Mouse (Mus musculus) inflammation-experienced regulatory T-cells, adult 6 months (primary cell): ENCODE measurements around the gene Cetn3. TPM values are rescaled to one million over a fixed set of nuclear protein-coding genes. Genes with fewer than 3 reads are reported as not detected.
A peak's percentile ranks its signal among the peaks of the same experiment; 100 is the strongest.

ENCODE experiments used
- ATAC-seq: one replicate; pipeline ENCODE4 v1.8.0; 2017
- polyA plus RNA-seq, 3 experiments: library from polyadenylated mRNA; unstranded; fragments of 100-300 nt; shearing (Covaris generic); gene quantifications; one replicate each; pipeline ENCODE4 v1.2.1; 2017

Cetn3 gene
- 100 to 1,000 TPM; 171 to 196 (median 176) TPM for polyA plus RNA-seq

DNA sequence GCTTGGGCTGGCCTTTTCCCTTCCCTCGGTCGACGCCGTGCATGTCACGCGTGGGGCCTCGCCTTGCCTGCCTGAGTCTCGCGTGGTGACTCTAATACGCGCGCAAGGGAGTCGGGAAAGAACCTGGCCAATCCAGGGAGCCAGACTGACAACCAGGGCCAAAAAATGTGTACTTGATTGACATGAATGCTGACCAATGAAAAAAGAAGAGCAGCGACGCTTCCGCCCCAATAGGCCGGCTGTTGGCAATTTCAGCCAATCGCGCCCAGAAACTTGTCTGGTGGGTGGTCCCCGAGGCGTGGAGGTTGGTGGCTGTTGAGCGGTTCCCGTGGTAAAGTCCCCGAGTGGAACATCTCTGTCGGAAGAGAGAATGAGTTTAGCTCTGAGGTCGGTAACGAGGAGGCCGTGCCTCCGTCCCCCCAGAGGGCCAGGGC lies at the start of gene Cetn3:
TSS of gene Cetn3 (plus strand) at position 107 of the 434 bp plus-strand sequence.
- ATAC-seq: peak; percentile 86

DNA sequence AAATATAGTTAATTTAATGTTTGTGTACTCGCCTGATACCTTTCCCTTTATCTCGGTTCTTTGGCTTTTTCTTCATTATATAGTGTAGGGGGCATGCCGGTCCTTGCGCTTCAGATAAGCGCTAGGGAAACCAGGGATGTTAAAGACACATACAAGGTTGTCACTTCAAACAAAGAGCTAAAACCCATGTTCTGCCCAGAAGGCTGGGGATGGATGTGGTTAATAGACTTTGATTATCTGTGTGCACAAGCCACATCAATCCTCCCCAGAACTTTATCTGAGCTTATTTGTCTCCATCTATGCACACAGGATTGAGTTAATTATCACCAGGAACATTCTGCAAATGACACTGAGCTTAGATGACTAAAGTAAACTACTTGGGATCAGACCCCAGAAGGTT lies 46.3 kb upstream of the Cetn3 start:
- ATAC-seq: no peak

DNA sequence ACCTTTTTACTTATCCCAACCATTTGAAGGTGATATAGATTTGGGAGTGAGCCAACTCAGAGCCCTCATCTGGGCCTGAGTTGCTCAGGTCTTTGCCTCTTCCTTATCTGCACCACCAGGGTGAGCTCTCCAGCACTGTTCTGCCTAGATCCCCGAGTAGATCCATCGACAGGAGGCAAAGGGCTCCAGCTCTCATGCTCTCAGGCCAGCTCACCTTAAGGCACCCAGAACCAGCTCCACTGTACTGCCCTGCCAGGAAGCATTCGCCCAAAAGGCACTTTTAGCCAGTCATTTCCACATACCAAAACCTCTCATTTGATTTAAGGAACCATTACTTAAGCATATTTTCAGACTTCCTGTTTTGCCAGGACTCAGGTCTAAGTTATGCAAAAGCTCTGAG lies 42.0 kb upstream of the Cetn3 start:
- no peak for ATAC-seq

DNA sequence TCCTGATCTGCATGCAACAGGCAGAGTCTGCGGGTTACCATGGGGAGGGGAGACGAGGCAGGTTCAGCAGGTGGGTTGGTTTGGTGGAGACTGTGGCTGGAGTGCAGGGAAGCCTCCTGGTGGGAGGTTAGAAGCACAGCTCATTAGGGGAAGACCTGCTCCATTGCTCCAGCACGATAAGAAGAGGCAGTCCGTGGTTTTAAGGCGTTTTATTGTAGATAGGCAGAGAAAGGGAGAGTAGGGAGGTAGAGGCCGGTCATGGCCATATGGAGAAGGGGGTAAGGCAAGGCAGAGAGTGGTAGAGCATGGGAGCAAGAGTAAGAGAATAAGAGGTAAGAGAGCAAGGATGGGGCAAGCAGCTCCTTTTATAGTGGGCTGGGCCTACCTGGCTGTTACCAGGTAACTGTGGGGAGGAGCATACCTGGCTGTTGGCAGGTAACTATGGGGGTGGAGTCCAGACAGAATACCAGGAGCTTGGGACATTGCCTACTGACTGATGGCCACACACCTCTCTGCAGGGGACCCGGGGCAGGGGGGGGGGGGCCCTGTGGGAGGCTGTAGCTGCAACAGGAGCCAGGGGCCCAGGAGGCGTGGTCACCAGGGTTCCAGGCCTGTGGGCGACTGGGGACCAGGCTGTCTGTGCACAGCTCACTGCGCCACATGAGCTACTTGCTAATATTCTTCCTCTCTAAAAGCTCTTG lies 39.3 kb upstream of the Cetn3 start:
- ATAC-seq: no peak

DNA sequence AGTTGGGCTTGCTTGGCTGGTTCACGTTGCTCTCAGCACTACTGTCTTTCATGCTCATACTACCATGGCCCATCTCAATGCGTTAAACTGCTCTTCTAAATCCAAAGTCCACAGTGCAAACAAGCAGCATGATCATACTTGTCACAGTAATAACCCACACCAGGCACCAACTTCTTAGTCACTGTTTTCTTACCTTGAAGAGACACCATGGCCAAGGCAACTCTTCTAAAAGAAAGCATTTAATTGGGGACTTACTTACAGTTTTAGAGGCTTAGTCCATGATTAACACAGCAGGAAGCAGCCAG lies 38.8 kb upstream of the Cetn3 start:
- no peak for ATAC-seq

DNA sequence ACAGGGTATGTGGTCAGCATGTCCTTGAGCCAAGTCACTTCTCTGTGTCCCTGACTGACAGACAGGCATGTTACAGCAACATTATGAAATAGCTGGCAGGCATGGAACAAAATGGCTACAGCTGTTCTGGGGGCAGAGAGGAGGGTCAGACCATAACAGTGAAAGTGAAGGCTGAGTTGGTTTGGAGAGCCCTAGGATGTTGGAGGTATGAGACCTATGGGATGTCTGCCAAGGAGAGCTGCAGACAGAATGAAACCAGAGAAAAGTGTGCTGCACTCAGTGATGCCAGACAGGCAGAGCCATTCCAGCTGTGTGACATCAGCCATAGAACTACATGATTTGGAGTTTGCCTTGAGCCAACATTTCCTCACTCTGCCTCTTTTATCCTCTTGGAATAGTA lies 28.0 kb upstream of the Cetn3 start:
- no peak for ATAC-seq

DNA sequence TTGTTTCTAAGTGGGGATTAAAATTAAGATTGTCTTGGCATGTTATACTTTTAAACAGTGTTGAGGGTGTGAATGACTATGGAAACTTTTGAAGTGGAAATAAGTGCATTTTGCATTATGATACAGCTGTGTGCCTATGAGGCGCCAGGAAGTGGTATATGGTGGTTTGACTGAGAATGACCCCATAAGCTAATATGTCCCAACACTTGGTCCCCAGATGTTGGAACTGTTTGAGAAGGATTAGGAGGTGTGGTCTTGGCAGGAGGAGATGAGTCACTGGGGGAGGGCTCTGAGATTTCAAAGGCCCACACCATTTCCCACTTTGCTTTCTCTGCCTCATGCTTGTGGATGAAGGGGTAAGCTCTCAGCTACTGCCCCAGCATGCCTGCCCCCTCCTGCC lies 27.6 kb upstream of the Cetn3 start:
- no peak for ATAC-seq

DNA sequence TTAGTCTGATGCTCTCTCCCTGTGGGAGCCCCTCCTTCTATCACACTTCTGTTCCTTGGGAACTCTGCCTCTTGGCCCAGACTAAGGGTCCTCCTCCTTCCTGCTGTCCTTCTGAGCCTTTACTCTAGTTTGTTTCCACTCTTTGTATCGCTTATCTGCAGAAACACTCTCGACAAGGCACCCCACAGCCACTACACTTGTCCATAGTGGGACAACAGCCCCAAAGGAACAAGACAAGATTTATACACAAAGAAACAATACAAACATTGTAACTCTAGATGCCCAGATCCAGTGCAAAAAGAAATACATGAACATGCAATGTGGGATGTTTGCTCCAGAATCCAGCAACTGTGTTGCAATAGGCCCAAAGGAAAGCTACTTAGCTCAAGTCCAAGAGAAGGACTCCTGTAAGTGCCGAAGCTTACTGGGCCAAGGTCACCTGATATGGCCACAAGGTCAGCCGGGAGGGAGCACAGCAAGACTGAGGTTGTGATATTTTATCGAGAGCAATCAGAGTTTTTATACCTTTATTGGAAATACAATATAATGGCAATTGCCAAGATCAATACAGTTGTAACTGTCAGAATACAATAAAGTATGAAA lies 25.7 kb upstream of the Cetn3 start:
- no peak for ATAC-seq

DNA sequence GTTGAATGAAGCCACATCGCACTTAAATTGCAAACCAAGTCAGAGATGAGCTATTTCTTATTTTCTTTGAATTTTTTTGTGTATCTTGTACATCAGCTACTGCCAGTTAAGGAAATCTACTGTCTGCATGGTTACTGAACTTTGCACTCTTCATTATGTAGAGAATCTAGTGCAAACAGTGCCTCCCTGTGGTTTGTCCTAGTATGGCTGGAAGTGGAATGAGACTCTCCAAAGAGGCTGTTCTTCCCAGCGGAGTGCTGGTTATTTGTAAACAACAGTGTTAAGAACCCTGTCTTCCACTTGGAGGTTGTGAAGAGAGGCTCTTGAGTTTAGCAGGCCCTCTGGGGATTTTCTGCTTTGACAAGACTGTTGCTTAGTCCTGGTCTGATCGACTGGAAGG lies 22.5 kb upstream of the Cetn3 start:
- ATAC-seq: peak; percentile 73

DNA sequence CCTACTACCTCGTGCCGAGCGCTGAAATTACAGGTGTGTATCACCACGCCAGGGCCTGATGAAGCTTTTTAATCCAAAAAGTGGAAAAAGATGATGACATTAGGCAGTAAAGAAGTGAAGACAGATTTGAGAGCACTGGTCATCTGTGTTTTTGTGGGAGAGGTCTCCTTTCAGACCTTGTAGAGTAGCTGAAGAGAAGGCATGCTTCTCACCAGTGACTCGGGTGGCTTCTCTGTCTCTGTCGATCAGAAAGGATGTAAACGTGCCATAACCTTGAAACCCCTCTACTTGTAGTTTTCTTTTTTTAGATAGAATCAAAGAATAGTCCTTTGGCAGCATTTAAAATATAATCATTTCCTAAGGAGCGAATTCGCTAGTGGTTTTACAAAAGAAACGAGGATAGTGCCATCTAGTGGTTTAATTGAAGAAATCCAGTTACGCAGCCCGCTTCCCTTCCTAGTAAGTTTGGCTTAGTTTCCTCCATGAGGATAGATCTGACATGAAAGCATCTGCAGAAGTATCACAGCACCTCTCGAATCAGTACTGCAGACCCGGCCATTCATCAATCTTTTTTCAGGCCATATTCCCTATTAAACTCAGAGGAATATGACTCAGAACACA lies 21.2 kb upstream of the Cetn3 start:
- ATAC-seq: peak; percentile 74

DNA sequence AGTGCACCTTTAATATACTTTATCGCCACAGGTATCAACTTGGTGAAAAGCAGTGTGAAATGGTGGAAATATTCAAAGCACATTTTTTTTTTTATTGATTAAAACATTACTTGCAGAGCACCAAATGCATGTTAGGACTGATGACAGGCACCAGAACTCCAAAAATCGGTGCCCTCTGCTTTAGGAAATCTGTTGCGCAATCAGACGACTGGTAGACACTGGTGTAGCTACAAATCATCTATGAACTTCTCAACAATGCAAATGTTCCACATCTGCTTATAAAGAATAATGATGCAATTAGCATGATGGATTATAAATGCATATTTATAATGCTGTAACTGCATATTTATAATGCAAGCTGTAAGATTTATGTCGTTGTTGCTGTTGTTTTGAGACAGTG lies 18.7 kb upstream of the Cetn3 start:
- ATAC-seq: no peak

DNA sequence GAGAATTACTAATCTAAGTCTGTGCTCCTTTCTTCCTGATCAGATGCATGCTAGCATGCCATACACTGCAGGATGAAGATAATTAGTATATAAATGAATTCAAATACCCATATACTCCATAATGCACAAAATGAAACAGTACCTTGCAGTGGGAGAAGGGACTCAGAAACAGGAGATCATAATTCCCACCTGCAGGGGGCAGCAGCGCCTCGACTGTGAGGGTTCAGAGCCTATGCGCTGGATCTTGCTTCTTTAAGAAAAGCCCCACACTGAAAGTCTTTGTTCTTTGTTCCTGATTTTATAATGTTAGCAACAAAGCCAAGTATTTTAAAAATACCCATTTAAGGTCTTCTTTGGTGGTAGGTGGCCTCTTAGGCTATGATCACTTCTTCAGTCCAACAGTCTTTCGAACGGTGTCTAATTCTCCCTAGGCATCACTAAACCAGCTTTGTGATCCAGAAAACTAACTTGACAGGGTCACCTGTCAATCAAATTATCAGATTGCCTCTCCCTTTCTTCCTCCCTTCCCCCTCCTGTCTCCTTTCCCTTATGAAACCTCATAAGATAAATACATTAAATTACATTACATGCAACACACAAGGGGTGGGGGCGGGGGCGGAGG lies 15.7 kb upstream of the Cetn3 start:
- ATAC-seq: peak; percentile 69

DNA sequence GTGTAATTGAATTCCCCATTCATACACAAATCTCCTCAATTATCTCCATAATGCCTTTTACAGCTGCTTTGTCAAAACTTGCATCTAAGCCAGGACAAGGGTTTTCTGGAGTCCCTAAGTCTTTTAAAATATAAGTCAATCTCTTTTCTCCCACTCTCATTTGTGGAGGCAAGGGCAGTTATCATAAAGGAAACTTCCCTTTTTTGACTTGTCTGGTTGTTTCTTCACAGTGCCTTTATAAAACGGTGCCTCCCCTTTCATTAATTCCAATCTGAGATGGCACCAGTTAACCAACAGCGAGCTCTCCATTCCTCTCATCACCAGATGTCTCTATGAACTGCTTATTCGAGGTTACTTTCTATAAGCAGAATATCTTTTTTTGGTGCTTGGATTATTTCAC lies 6.7 kb upstream of the Cetn3 start:
- no peak for ATAC-seq

DNA sequence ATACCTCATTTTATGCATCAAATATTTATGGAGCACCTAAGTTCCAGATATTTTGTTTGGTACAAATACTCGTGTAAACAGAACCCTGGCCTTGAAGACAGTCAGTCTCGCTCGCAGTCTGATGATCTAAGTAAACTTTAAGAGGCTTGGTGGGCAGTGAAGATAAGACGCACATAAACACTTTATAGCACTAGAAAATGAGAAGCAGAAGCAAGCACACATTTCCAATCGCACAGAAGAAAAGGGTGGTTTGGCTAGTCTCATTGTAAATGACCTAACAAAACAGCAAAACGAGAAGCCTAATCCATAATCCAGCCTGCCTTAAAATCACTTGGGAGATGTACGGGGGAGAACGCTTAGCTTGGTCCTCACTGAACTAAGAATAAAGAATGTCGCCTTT lies 402 bp upstream of the Cetn3 start:
- ATAC-seq: no peak

DNA sequence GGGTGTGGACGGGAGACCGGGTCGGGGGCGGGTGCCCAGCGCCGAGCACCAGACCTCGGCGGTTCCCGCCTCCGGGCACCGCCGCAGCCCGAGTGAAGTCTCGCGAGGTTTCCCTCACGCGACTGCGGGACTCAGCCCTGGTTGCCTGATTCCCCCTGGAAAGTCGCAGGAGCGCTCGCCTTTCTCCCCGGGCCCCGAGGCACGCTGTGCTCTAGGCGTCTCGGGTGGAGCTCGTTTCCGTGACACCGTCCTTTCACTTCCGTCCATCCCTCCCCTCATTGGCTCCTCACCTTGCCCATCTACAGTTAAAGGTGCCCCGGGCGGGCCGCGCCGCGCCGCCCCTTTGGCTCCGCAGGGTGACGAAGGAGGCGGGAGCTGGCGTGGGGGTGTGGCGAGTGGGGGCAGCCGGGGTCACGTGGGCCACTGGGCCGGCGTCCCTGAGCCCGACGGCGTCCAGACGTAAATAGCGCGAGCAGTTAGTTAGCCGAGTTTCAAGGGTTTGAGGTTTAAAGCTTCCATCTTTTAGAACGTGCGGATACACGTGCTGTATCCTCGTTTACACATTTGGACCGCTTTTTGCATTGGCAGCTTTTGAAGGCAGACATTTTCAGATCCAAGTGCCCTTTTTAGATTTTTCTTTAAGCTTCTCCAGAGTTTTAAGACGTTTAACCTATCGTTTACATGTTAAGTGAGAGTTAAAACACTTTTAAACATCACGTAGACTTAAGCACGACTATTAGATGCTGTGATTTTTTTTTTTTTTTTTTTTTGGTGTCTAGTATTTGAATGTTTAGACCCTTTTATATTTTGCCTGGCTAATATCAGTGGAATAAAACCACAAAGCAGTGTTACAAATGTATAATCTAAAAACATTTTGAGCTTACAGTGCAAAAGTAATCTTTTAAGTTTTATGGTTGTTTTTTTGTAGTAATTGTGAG lies 797 bp downstream of the Cetn3 start:
- peak; percentile 83 for ATAC-seq

DNA sequence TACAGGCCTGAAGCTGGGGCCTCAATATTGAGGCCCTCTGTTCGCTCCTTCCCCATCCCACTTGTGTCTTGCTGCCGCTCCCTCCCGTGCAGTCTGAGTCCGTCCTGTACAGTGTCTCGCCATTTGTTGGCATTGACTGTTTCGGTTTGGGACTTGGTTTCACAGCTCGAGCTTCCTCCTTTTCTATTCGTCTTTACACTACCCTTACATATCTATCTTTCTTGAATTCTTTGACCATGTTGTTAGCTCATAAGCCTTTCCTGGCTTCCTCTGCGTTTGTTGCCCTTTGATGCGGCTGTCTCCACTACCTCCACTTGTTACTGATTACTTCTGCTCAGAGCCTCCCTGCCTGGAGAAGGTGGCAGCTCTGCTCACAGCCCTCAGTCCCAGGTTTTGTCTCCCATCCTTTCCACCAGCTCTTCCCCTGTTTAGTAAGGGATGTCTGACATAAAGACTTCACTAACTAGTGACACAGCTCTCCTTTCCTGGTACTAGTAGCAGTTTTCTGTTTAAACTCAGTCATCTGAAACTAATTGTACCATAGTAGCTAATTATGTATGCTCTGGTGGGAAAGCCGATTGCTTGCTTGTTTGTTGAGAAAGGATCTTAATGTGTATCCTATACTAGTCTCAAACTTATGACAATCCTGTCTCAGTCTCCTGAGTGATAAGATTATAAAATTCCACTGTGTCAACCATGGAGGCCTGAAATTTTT lies 3.0 kb downstream of the Cetn3 start:
- no peak for ATAC-seq

DNA sequence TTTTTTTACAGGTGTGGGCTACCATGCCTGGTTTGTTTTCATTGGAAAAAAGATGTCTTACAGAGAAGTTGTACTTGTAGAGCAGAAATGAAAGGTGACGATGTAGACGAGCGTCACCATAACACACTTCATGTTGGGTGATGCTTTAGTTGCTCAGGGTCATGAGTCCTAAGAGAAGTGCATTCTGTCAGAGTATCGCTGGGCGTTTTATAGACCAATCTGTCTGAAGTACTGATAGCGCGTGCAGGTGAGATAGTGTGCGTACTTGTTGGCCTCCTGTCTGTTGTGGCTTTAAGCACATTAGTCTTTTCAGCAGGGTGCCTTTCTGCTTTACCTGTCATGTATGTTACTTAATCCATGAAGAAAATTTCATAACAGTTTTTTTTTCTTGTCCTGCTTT lies 7.3 kb downstream of the Cetn3 start:
- ATAC-seq: no peak

DNA sequence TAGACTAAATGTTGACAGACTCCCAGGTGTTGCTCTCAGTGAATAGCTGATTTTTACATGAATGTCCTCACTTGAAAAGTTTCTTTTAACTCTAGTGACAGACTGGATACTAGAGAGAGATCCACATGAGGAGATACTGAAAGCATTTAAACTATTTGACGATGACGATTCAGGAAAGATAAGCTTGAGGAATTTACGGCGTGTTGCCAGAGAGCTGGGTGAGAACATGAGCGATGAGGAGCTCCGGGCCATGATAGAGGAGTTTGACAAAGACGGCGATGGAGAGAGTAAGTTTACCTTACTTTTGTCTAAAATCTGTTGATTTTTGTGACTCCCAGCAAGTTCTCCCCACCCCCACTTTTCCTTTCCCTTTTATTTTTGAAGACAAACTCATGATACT lies 9.0 kb downstream of the Cetn3 start:
- no peak for ATAC-seq

DNA sequence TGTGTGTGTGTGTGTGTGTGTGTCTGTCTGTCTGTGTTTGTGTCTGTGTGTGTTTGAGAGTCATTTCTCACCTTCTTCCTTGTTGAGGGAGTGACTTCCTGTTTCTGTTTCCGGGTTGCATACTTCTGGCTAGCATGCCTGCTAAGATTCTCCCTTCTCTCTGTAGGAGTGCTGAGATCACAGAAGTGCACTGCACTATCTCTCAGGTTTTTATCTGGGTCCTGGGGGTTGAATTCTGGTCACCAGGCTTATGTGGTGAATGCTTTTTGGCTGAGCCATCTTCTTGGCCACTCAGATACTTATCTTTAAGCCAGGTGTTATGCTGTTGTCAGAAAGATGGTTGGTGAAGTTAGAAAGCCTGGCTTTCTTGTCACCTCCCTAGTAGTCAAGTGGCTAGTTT lies 11.0 kb downstream of the Cetn3 start:
- peak; percentile 91 for ATAC-seq

DNA sequence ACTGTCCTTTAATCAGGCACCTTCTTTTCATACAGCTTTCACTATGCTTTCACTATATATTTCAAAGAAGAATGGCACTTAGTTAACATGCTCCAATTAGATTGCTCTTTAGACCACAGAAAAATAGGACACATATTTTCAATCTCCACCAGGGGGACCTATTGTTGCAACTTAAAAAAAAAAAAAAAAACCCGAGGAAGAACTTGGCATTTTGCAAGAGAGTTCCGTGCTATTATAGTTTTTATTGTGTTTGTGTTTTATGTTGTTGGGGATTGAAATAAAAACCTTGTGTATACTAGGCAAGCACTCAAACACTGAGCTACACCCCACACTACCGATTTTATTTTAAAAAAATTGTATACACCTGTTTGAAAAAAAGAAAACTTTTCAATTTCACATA lies 18.2 kb downstream of the Cetn3 start:
- peak; percentile 69 for ATAC-seq

DNA sequence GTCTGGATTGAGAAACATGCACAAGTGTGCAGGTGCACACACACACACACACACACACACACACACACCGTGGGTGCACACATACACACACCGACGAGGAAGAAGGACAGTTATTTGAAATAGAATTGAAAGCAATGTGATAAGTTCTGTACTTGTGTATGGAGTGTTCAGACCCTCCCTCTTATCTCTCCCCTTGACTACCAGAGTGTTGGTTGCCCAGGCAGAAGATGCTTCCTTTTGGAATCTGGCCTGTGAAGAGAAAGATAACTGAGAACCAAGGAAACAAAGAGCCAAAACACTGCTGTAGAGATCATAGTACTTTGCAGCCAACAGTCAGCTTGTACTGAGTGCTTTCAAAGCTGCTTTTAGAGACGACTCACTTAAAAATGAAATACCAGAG lies 20.8 kb downstream of the Cetn3 start:
- no peak for ATAC-seq

DNA sequence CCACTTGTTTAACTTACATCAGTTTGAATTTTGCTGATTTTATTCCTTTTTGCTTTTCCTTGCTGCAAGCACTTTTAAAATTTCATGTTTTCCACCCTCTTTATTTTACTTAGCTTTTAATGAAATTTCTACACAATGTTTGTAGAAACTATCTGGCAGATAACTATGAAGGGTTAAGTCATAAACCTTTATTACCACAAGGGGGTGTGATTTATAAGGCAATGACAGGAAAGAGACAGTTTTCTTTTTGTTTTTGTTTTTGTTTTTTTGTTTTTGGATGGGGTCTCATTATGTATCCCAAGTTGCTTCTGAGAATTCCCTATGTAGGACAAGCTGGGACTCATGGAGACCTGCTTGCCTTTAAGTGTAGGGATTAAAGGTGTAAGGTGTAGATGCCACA lies 39.9 kb downstream of the Cetn3 start:
- no peak for ATAC-seq
